Mouse (Mus musculus): ENCODE measurements at regions not wholly inside any gene's neighbourhood (a gene's known extent, or its start where the extent isn't known, plus 50 kb on each side); places are given as distances from the start of the nearest gene placed in this dataset.

GRCm38 (mm10) chr14:55357258-55357657, 121.3 kb upstream of the Dhrs4 start:
- TF ChIP-seq CTCF (IDR thresholded peaks at IDR 0.05; ENCODE audit: extremely low read depth, insufficient read depth, low read length) (no peak), POLR2A (IDR thresholded peaks at IDR 0.05; ENCODE audit: extremely low read depth, insufficient read depth, low read length) (no peak)

All from cortical plate, adult 2 months (tissue).